Mouse (Mus musculus) lung, embryonic 15.5 days (tissue): ENCODE results near the gene Cacna2d3. TPM values are rescaled to one million over a fixed set of nuclear protein-coding genes. Genes with fewer than 3 reads are reported as not detected.

Experiments used
- ATAC-seq: fragments of 200-750 bp; cut with Nextera tagmentation; 2 replicates; pipeline ENCODE4 v1.8.0; 2017; ENCODE audit warnings: moderate number of reproducible peaks, borderline replicate concordance; ENCODE audit not compliant: low FRiP score, low TSS enrichment; ENCODE audit errors: extremely low read depth
- H3K27ac ChIP-seq: fragments of 300-500 bp; sonication (generic); 2 replicates; pipeline ENCODE4 v1.5.1; 2015; ENCODE audit warnings: moderate library complexity, mild to moderate bottlenecking, inconsistent platforms
- H3K27me3 ChIP-seq: fragments of 300-500 bp; sonication (generic); 2 replicates; pipeline ENCODE4 v1.6.1; 2015; ENCODE audit warnings: inconsistent platforms
- H3K36me3 ChIP-seq: fragments of 300-500 bp; sonication (generic); 2 replicates; pipeline ENCODE4 v1.6.1; 2015; ENCODE audit warnings: inconsistent platforms
- H3K4me1 ChIP-seq: fragments of 300-500 bp; sonication (generic); 2 replicates; pipeline ENCODE4 v1.6.1; 2015; ENCODE audit warnings: inconsistent platforms
- H3K4me2 ChIP-seq: fragments of 300-500 bp; sonication (generic); 2 replicates; pipeline ENCODE4 v1.6.1; 2015; ENCODE audit warnings: inconsistent platforms, mild to moderate bottlenecking, moderate library complexity
- H3K4me3 ChIP-seq: fragments of 300-500 bp; sonication (generic); 2 replicates; pipeline ENCODE4 v1.5.1; 2015; ENCODE audit warnings: mild to moderate bottlenecking, inconsistent platforms
- H3K9ac ChIP-seq: fragments of 300-500 bp; sonication (generic); 2 replicates; pipeline ENCODE4 v1.6.1; 2015; ENCODE audit warnings: inconsistent platforms
- H3K9me3 ChIP-seq: fragments of 300-500 bp; sonication (generic); 2 replicates; pipeline ENCODE4 v1.6.1; 2016; ENCODE audit warnings: inconsistent platforms
- WGBS: fragments of 180-500 bp; shearing (Covaris S2); methylation state at CpG from one replicate; pipeline ENCODE4 v1.1.7; 2015; 5-methylcytosine and 5-hydroxymethylcytosine counted together
- polyA plus RNA-seq: library from polyadenylated mRNA; unstranded; fragments of >200 nt; fragmentation: Nextera tagmentation; extraction: Ambion mirVana; gene quantifications from 2 replicates; pipeline ENCODE4 v1.2.1, GENCODE M21; 2015

The Cacna2d3 gene
- polyA plus RNA-seq, 1 experiment from 2014 or later: 0.57 TPM

DNA sequence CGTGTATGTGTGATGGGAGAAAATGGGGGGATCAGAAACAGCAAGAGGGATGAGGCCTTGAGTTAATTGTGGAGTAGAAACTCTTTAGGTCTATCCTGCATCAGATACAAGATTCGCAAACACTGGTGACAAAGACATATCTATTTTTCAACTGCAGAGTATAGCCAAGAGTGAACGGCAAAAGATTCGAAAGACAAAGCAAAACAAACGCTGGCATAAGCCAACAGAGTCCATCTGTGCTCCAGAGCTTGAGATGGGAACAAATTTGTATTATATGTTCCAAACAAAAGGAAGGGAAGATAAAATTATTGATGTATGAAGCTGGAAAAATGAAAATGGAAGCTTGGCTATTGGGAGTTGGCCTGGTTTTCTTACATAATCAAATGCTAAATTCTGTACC is 802.8 kb downstream of the Cacna2d3 start:
- H3K36me3 ChIP-seq: no peaks in the 10 kb centered on the region
- H3K4me2 ChIP-seq: no peak overlapping the region
- no peak overlapping the region for H3K27ac ChIP-seq
- no peak for ATAC-seq
- no peak overlapping the region for H3K4me3 ChIP-seq
- no peak overlapping the region for H3K9ac ChIP-seq
- H3K4me1 ChIP-seq: no peaks in the 10 kb centered on the region
- no peaks in the 10 kb centered on the region for H3K9me3 ChIP-seq
- H3K27me3 ChIP-seq: no peaks in the 10 kb centered on the region
- 47% methylated on average over 5 of the region's 5 CpGs for WGBS

DNA sequence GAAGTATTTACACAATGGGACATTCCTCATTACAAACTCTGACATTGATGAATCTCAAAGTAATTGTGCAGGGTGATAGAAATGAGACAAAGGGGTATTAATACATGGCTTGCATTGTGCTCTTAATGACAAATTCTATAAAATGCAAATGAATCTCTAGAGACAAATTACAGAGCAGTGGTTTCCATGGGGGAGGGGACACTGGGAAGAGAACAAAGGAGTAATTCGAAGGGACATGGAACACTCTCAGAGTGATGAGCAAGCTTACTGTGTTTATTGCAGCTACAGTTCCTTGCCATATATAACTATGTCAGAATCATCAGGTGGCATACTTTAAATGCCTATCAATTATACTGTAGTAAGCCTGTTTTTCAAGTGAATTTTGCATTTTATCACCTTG is 806.7 kb downstream of the Cacna2d3 start:
- no peaks in the 10 kb centered on the region for H3K9me3 ChIP-seq
- H3K4me3 ChIP-seq: no peak overlapping the region
- no peaks in the 10 kb centered on the region for H3K36me3 ChIP-seq
- no peak overlapping the region for H3K9ac ChIP-seq
- 68% methylated on average over 1 of the region's 1 CpGs for WGBS
- H3K27ac ChIP-seq: no peak overlapping the region
- no peaks in the 10 kb centered on the region for H3K27me3 ChIP-seq
- H3K4me2 ChIP-seq: no peak overlapping the region
- ATAC-seq: no peak
- H3K4me1 ChIP-seq: no peaks in the 10 kb centered on the region

DNA sequence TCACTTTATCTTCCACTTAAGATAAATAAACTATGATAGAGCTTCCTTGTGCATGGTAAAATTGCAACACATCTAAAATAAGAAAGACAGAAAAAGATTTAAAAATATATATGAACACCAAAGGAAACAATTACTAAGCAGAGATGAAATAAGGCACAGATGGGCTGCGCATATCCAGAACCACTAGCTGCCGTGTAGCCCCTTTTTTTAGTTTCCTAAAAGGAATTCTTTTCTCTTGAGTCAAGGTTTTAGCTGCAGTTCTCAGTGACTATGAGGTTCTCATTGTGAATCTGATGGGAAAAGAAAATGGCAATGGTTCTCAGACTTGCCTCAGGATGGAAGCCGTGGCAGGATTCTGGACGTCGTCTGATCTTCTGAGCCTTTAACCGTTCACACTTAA is 814.0 kb downstream of the Cacna2d3 start:
- H3K27ac ChIP-seq: no peak overlapping the region
- H3K9ac ChIP-seq: no peak overlapping the region
- no peaks in the 10 kb centered on the region for H3K27me3 ChIP-seq
- H3K4me3 ChIP-seq: no peak overlapping the region
- 78% methylated on average over 6 of the region's 6 CpGs for whole genome bisulfite sequencing
- H3K9me3 ChIP-seq: no peaks in the 10 kb centered on the region
- H3K4me2 ChIP-seq: no peak overlapping the region
- no peaks in the 10 kb centered on the region for H3K36me3 ChIP-seq
- no peak for ATAC-seq
- no peaks in the 10 kb centered on the region for H3K4me1 ChIP-seq

DNA sequence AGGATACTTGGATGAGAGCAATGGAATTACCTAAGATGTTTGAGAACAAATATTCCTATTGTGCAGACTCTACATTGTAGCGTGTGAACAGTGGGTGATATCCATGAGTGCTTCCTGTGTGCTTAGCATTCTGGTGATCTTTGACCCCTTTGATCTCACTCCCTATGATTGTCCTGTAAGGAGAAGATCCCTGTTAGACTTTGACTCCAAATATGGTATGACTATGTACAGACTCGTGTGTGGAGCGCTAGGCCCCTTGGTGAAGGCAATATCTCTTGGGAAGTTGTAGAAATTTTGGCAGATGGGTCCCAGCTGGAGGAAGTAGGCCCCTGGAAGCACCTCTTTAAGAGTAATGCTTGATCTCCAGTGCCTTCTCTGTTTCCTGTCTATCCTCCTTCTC is 829.1 kb downstream of the Cacna2d3 start:
- Histone ChIP-seq H3K4me2 (no peak overlapping the region), H3K27ac (no peak overlapping the region), H3K27me3 (no peaks in the 10 kb centered on the region), H3K4me3 (no peak overlapping the region), H3K36me3 (no peaks in the 10 kb centered on the region), H3K4me1 (no peaks in the 10 kb centered on the region), H3K9ac (no peak overlapping the region), H3K9me3 (no peaks in the 10 kb centered on the region)
- no peak for ATAC-seq
- 45% methylated on average over 3 of the region's 3 CpGs for WGBS

DNA sequence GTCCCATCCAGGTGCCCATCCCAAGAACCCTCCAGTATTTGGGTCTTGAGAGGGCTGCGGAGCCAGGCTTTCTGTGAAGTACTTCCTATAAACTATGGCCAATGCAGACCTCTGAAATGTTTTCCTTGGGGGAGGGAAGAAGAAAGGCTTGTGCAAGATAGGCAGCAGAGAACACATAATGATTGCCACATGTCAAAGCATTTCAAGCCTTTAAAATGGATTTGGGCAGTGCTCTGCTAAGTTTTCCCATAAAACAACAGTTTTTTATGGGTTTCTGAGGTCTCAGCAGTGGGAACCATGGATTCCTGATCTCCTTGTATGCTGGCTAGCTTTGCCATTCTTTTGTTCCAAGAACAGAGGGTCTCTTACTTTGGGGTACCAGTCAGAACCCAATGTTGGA is 834.3 kb downstream of the Cacna2d3 start:
- Histone ChIP-seq H3K36me3 (no peaks in the 10 kb centered on the region), H3K9me3 (no peaks in the 10 kb centered on the region), H3K27me3 (no peaks in the 10 kb centered on the region), H3K4me2 (no peak overlapping the region), H3K4me3 (no peak overlapping the region), H3K9ac (no peak overlapping the region), H3K27ac (no peak overlapping the region), H3K4me1 (no peaks in the 10 kb centered on the region)
- ATAC-seq: no peak
- 89% methylated on average over 1 of the region's 1 CpGs for WGBS

DNA sequence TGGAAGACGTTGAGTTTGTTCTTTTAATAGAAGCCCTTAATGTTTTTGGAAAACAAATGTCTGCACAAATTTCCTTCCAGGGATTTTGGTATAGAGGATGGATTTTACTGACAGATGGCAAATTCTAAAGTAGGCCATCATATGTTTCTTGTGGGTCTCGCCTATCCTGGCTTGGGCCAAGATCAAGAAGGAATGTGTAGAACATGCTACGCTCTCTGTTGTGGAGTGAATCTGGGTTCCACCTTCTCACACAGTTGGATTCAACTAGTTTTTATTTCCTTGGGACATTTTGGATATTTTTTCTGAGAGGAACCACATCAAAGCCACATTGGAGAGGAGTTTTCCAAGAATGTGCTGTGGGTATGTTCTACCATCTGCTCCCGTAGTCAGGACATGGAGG is 835.0 kb downstream of the Cacna2d3 start:
- no peaks in the 10 kb centered on the region for H3K9me3 ChIP-seq
- no peaks in the 10 kb centered on the region for H3K36me3 ChIP-seq
- no peaks in the 10 kb centered on the region for H3K27me3 ChIP-seq
- WGBS: 87% methylated on average over 4 of the region's 4 CpGs
- no peaks in the 10 kb centered on the region for H3K4me1 ChIP-seq
- H3K4me2 ChIP-seq: no peak overlapping the region
- no peak overlapping the region for H3K4me3 ChIP-seq
- H3K27ac ChIP-seq: no peak overlapping the region
- no peak for ATAC-seq
- H3K9ac ChIP-seq: no peak overlapping the region

DNA sequence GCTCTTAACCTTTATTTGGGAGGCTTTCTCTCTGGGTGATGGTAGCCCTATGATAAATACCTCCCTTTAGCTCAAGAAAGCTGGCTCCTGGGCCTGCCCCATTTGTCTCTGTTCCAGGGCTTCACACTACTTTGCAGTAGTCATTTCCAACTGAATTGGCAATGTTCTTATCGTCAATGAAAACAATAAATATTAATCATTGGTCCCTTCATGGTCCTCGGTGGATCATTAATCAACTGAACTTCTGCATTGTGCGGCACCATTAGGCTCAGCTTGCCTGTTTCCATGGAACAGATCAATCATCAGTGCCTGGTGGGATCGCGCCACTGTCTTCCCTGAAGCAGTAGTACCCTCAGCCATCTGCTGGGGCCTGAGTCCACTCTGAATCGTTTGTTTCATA is 850.7 kb downstream of the Cacna2d3 start:
- no peak overlapping the region for H3K9ac ChIP-seq
- no peaks in the 10 kb centered on the region for H3K27me3 ChIP-seq
- no peak overlapping the region for H3K27ac ChIP-seq
- H3K9me3 ChIP-seq: no peaks in the 10 kb centered on the region
- WGBS: 69% methylated on average over 6 of the region's 6 CpGs
- H3K4me1 ChIP-seq: no peaks in the 10 kb centered on the region
- no peak overlapping the region for H3K4me3 ChIP-seq
- ATAC-seq: no peak
- no peaks in the 10 kb centered on the region for H3K36me3 ChIP-seq
- H3K4me2 ChIP-seq: no peak overlapping the region

DNA sequence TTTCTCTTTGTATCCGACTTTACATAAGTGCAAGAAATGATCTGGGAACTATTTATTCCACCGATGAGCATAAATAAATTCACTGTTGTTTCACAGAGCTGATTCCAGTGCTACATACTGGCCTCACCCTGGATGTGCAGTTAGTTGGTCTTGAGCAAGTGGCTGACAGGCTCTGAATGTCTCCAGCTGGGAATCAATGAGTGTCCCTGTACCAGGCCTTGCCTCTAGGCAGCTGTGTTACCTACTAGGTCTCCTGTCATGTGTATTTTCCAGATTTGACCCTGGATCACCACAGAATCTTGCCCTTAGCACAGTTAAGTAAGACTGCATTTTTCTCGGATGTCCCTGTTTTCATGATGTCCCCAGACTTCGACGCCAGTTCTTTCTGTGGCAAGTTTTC is 851.3 kb downstream of the Cacna2d3 start:
- ATAC-seq: no peak
- Histone ChIP-seq H3K27ac (no peak overlapping the region), H3K9me3 (no peaks in the 10 kb centered on the region), H3K9ac (no peak overlapping the region), H3K27me3 (no peaks in the 10 kb centered on the region), H3K36me3 (no peaks in the 10 kb centered on the region), H3K4me3 (no peak overlapping the region), H3K4me1 (no peaks in the 10 kb centered on the region), H3K4me2 (no peak overlapping the region)
- 85% methylated on average over 5 of the region's 5 CpGs for WGBS

DNA sequence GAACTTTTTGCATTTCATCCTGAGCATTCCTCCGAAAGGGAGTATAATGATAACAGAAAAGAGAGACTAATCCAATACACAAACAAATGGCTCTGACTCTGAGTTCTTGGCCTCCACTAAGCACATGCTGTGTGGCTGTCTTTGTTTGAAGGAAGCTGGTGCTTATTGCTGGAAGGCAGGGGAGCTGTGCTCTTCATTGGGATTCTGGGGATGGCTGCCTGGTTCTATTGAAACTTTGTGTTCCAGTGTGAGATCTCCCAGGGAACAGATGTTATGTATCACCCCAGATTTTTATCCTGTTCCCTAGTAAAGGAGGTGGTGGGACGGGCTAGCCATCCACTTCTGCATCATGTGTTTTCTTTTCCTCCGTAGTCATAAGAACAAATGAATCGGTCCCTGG is 856.7 kb downstream of the Cacna2d3 start:
- 59% methylated on average over 4 of the region's 4 CpGs for WGBS
- Histone ChIP-seq H3K27ac (no peak overlapping the region), H3K4me1 (no peaks in the 10 kb centered on the region), H3K9me3 (no peaks in the 10 kb centered on the region), H3K9ac (no peak overlapping the region), H3K27me3 (no peaks in the 10 kb centered on the region), H3K36me3 (no peaks in the 10 kb centered on the region), H3K4me2 (no peak overlapping the region), H3K4me3 (no peak overlapping the region)
- ATAC-seq: no peak

DNA sequence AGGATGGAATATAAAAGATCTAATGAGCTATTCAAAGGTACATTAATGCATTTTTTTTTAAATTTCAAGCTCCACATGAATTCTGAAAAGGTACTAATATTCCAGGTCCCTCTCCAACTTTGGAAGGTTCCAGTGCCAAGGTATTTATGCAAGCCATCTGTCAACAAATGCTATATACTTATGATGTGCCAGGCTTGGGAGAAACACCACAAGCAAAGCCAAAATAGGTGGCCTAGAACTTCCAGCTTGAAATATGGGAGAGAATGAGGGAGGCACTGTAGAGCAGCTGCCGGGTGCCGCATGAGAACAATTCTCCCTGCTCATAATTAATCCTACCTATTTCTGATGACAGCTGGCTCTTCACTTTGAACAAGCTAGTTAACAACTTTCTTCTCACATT is 860.5 kb downstream of the Cacna2d3 start:
- Histone ChIP-seq H3K36me3 (no peaks in the 10 kb centered on the region), H3K27ac (no peak overlapping the region), H3K9ac (no peak overlapping the region), H3K4me2 (no peak overlapping the region), H3K4me3 (no peak overlapping the region), H3K27me3 (no peaks in the 10 kb centered on the region), H3K9me3 (no peaks in the 10 kb centered on the region), H3K4me1 (no peaks in the 10 kb centered on the region)
- WGBS: 91% methylated on average over 2 of the region's 2 CpGs
- no peak for ATAC-seq

Other genes with a start within 250 kb of the Cacna2d3 start
- 265 and 267 TPM in 2 replicates for gene Selenok, start 246.4 kb upstream of the Cacna2d3 start, polyA plus RNA-seq